Mouse (Mus musculus) kidney, adult 2 months (tissue): Measurements from ENCODE around the gene Ptbp3. TPM values are rescaled to one million over a fixed set of nuclear protein-coding genes. Genes with fewer than 3 reads are reported as not detected.

Experiments used
- DNase-seq: peaks from one replicate; pipeline ENCODE4 v3.0.0; 2021
- H3K27ac ChIP-seq: fragments of 200-500 bp; 2 replicates; pipeline ENCODE4 v1.5.1; 2012; ENCODE audit warnings: low read depth, low read length, control low read depth, inconsistent platforms; ENCODE audit not compliant: insufficient read depth
- H3K27me3 ChIP-seq: fragments of 200-500 bp; replicated peaks from 2 replicates; pipeline ENCODE4 v1.6.1; 2012; ENCODE audit warnings: mild to moderate bottlenecking, moderate library complexity, low read length, inconsistent platforms; ENCODE audit not compliant: control insufficient read depth, insufficient read depth
- H3K36me3 ChIP-seq: fragments of 200-500 bp; 2 replicates; pipeline ENCODE4 v1.6.1; 2012; ENCODE audit warnings: mild to moderate bottlenecking, moderate library complexity, low read length, inconsistent platforms; ENCODE audit not compliant: control insufficient read depth, insufficient read depth
- H3K4me1 ChIP-seq: fragments of 200-500 bp; 2 replicates; pipeline ENCODE4 v1.6.1; 2011; ENCODE audit warnings: low read length; ENCODE audit not compliant: control insufficient read depth, insufficient read depth
- H3K4me3 ChIP-seq: fragments of 200-500 bp; 2 replicates; pipeline ENCODE4 v1.5.1; 2011; ENCODE audit warnings: mild to moderate bottlenecking, low read depth, low read length, control low read depth; ENCODE audit not compliant: insufficient read depth
- CTCF ChIP-seq: fragments of 200-500 bp; conservative IDR thresholded peaks from 2 replicates; pipeline ENCODE4 v1.5.1; 2011; ENCODE audit warnings: low read depth, mild to moderate bottlenecking, control low read depth, low read length, moderate library complexity, mixed read lengths; ENCODE audit not compliant: insufficient read depth, insufficient read length
- POLR2A ChIP-seq: fragments of 200-500 bp; IDR thresholded peaks from one replicate; pipeline ENCODE4 v1.6.1; 2011; ENCODE audit warnings: low read depth, low read length, control low read depth
- WGBS: fragments of 180-500 bp; shearing (Covaris S2); methylation state at CpG from one replicate; pipeline ENCODE4 v1.1.7; 2018; 5-methylcytosine and 5-hydroxymethylcytosine counted together
- polyA plus RNA-seq: library from polyadenylated mRNA; depleted of rRNA; stranded (reverse); fragments of >200 nt; gene quantifications from 2 replicates; pipeline ENCODE4 v1.2.3, GENCODE M21; 2012; rRNA removed

Ptbp3 gene
- polyA plus RNA-seq, 1 experiment = 33.8 TPM

- H3K4me1 ChIP-seq = peaks cover 4% of the 10 kb centered on the region; the same call in 1 of the 2 replicates
- DNase-seq = peak; percentile 77
- peak within 1 kb of the TSS; percentile 74 for H3K4me3 ChIP-seq
- 1% methylated on average over 73 of the region's 75 CpGs for WGBS
- H3K27ac ChIP-seq = peak within 1 kb of the TSS; percentile 33
- TF ChIP-seq CTCF = no peak
- TF ChIP-seq POLR2A = no peak
- no peaks in the 10 kb centered on the region for H3K27me3 ChIP-seq
- no peaks in the 10 kb centered on the region for H3K36me3 ChIP-seq
These were observed 110.9 kb downstream of the Ptbp3 start, which contains the start of gene Susd1 for GRCm38 (mm10) chr4:59437990-59438854. Susd1 (minus strand) TSS chr4:59438633.

GRCm38 (mm10) chr4:59435951-59436350, 113.2 kb downstream of the Ptbp3 start:
- WGBS = 90% methylated on average over 4 of the region's 4 CpGs
- H3K36me3 ChIP-seq = no peaks in the 10 kb centered on the region
- no peak overlapping the region for H3K4me3 ChIP-seq
- no peaks in the 10 kb centered on the region for H3K27me3 ChIP-seq
- TF ChIP-seq POLR2A (no peak), CTCF (no peak)
- no peak overlapping the region for H3K27ac ChIP-seq
- no peak for DNase-seq
- peaks cover 4% of the 10 kb centered on the region; the same call in 1 of the 2 replicates for H3K4me1 ChIP-seq

GRCm38 (mm10) chr4:59434039-59434438, 115.1 kb downstream of the Ptbp3 start:
- Histone ChIP-seq H3K36me3 (no peaks in the 10 kb centered on the region), H3K4me1 (no peaks in the 10 kb centered on the region), H3K4me3 (no peak overlapping the region), H3K27ac (no peak overlapping the region), H3K27me3 (no peaks in the 10 kb centered on the region; the same call in 1 of the 2 replicates)
- WGBS = 69% methylated on average over 3 of the region's 3 CpGs
- TF ChIP-seq POLR2A (no peak), CTCF (no peak)
- peak; percentile 24 for DNase-seq

- no peak for DNase-seq
- Histone ChIP-seq H3K4me1 (no peaks in the 10 kb centered on the region), H3K4me3 (no peak overlapping the region), H3K36me3 (no peaks in the 10 kb centered on the region), H3K27me3 (no peaks in the 10 kb centered on the region; the same call in 1 of the 2 replicates), H3K27ac (no peak overlapping the region)
- TF ChIP-seq CTCF (no peak), POLR2A (no peak)
- 84% methylated on average over 6 of the region's 6 CpGs for WGBS
These were observed 120.0 kb downstream of the Ptbp3 start for GRCm38 (mm10) chr4:59429128-59429527.

- H3K4me3 ChIP-seq = no peak overlapping the region
- DNase-seq = no peak
- no peak overlapping the region for H3K27ac ChIP-seq
- peaks cover 2% of the 10 kb centered on the region; the same call in 1 of the 2 replicates for H3K4me1 ChIP-seq
- 73% methylated on average over 5 of the region's 5 CpGs for WGBS
- H3K36me3 ChIP-seq = no peaks in the 10 kb centered on the region
- H3K27me3 ChIP-seq = no peaks in the 10 kb centered on the region; the same call in 1 of the 2 replicates
- no peak for TF ChIP-seq CTCF
These were observed 122.7 kb downstream of the Ptbp3 start for GRCm38 (mm10) chr4:59426429-59426828.

- Histone ChIP-seq H3K27me3 (no peaks in the 10 kb centered on the region), H3K27ac (no peak overlapping the region), H3K36me3 (no peaks in the 10 kb centered on the region), H3K4me3 (no peak overlapping the region), H3K4me1 (peaks cover 4% of the 10 kb centered on the region; the same call in 1 of the 2 replicates)
- DNase-seq = no peak
- TF ChIP-seq CTCF (no peak), POLR2A (no peak)
These were observed 126.4 kb downstream of the Ptbp3 start for GRCm38 (mm10) chr4:59422808-59423207.

GRCm38 (mm10) chr4:59422025-59422783, 127.0 kb downstream of the Ptbp3 start:
- H3K4me1 ChIP-seq = peaks cover 4% of the 10 kb centered on the region; the same call in 1 of the 2 replicates
- 49% methylated on average over 5 of the region's 5 CpGs for WGBS
- H3K4me3 ChIP-seq = no peak overlapping the region
- H3K27me3 ChIP-seq = no peaks in the 10 kb centered on the region
- no peak for TF ChIP-seq CTCF
- TF ChIP-seq POLR2A = no peak
- no peak overlapping the region for H3K27ac ChIP-seq
- no peak for DNase-seq
- H3K36me3 ChIP-seq = no peaks in the 10 kb centered on the region

Other genes with a start within 250 kb of the Ptbp3 start
- 7.3 and 8.8 TPM in 2 replicates for gene Susd1, start 110.7 kb downstream of the Ptbp3 start, polyA plus RNA-seq
- 21.0 and 27.8 TPM in 2 replicates for gene Hsdl2, start 32.2 kb upstream of the Ptbp3 start, polyA plus RNA-seq
- gene E130308A19Rik, start 76.8 kb upstream of the Ptbp3 start, polyA plus RNA-seq = 9.6 and 10.8 TPM in 2 replicates